Mouse (Mus musculus) bone marrow, adult 2 months (tissue): ENCODE results near the gene Ttll9.

Experiments
- CTCF ChIP-seq: fragments of 200-500 bp; IDR thresholded peaks from 2 replicates; pipeline ENCODE4 v1.5.1; 2011; ENCODE audit warnings: low read length, control low read depth; ENCODE audit not compliant: control insufficient read depth, insufficient read depth
- POLR2A ChIP-seq: fragments of 200-500 bp; IDR thresholded peaks from 2 replicates; pipeline ENCODE4 v1.6.1; 2011; ENCODE audit warnings: low read depth, mild to moderate bottlenecking, control low read depth, low read length, borderline replicate concordance; ENCODE audit not compliant: control insufficient read depth

- TF ChIP-seq CTCF (no peak), POLR2A (no peak)
Observed at GRCm38 (mm10) chr2:153051095-153051494, 88.8 kb downstream of the Ttll9 start.
